Mouse (Mus musculus): ENCODE measurements around the gene Slc52a3. TPM values are rescaled to one million over a fixed set of nuclear protein-coding genes. Genes with fewer than 3 reads are reported as not detected.

Gene Slc52a3
- polyA plus RNA-seq, 2 experiments: 0.73 to 0.74 TPM

DNA sequence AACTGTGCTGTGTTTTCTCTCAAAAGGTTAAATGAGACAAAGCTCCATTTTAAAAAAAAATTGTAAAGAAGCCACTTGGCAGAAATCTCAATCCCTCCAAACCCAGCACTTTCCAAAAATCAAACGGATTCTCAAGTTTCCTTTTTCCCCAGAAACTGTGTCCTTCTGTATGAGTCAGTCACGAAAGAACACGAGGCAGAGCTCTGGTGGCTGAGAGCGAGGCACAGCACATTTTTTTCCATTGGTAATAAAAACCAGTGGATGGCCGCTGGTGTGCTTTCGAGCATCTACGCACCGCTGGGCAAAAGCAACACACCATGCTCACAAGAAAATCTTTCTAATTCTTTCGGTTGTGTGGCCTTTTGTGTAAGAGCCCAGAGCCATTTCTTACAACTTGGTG is 12.3 kb upstream of the Slc52a3 start:
- no peak overlapping the region for H3K4me3 ChIP-seq (ENCODE audit: insufficient read depth in 1 of 2, low read depth in 2 of 2, low read length in 2 of 2)
- H3K4me1 ChIP-seq (replicated peaks; ENCODE audit: control insufficient read depth in 2 of 2, insufficient read depth in 2 of 2, low read length in 1 of 2): peaks cover 4 to 13% of the 10 kb centered on the region in 2 experiments; a peak in 2 of 4 replicates
- H3K9me3 ChIP-seq (ENCODE audit: control insufficient read depth, low read length): no peaks in the 10 kb centered on the region
- WGBS (ENCODE audit: insufficient replicate concordance): 67% methylated on average over 9 of the region's 9 CpGs
- no peak overlapping the region for H3K4me2 ChIP-seq (ENCODE audit: low read depth)
- no peak overlapping the region for H3K27ac ChIP-seq
- H3K9ac ChIP-seq (replicated peaks): no peak overlapping the region
- ATAC-seq (ENCODE audit: insufficient read depth): no peak
- no peak for TF ChIP-seq EP300 (IDR thresholded peaks at IDR 0.05; ENCODE audit: low read depth)
- no peak for TF ChIP-seq CTCF (IDR thresholded peaks at IDR 0.05; ENCODE audit: low read depth)
- H3K27me3 ChIP-seq (ENCODE audit: control insufficient read depth, insufficient read depth, low read length): no peaks in the 10 kb centered on the region
- no peaks in the 10 kb centered on the region for H3K36me3 ChIP-seq (replicated peaks; ENCODE audit: control insufficient read depth, insufficient read depth, low read depth)
- no peak for DNase-seq (ENCODE audit: low read depth in 3 of 3, low spot score in 3 of 3)

DNA sequence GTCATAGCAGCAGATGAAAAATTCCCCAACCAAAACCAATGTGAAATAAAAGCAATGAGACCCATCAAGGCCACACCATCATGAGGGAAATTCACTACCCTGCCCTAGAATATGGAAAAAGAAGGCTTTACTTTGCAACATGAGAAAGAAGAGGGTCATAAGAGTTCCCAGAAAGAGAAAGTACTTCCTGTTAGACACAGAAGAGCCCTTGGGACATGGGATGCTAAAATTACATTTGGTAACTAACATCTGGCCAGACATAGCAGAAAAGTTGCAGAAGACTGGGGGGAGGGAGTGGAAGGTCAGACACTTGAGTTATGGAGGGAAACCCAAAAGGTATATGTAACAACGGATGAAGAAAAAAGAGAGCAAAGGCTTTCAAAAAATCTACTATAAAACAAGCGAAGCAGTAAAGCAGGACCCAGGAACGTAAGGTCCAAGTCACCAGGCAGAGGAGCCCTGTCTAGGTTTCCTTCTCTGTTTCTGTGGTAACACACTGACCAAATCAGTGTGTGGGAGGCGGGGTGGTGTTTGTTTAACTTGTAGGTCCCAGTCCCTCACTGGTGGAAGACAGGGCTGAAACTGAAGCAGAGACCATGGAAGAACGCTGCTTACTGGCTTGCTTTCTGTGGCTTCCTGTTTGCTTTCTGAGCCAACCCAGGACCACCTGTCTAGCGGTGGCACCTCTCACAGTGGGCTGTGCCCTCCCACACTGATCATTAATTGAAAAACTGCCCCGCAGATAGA is 10.7 kb upstream of the Slc52a3 start:
- no peak overlapping the region for H3K9ac ChIP-seq (replicated peaks)
- no peak for ATAC-seq (ENCODE audit: insufficient read depth)
- H3K4me2 ChIP-seq (ENCODE audit: low read depth): no peak overlapping the region
- peaks cover 0 to 4% of the 10 kb centered on the region in 2 experiments; a peak in 2 of 4 replicates for H3K4me1 ChIP-seq (replicated peaks; ENCODE audit: control insufficient read depth in 2 of 2, insufficient read depth in 2 of 2, low read length in 1 of 2)
- 42% methylated on average over 7 of the region's 7 CpGs for WGBS (ENCODE audit: insufficient replicate concordance)
- no peaks in the 10 kb centered on the region for H3K36me3 ChIP-seq (replicated peaks; ENCODE audit: control insufficient read depth, insufficient read depth, low read depth)
- H3K4me3 ChIP-seq (ENCODE audit: insufficient read depth in 1 of 2, low read depth in 2 of 2, low read length in 2 of 2): no peak overlapping the region
- DNase-seq (ENCODE audit: low read depth in 3 of 3, low spot score in 3 of 3): no peak
- no peaks in the 10 kb centered on the region for H3K27me3 ChIP-seq (ENCODE audit: control insufficient read depth, insufficient read depth, low read length)
- H3K9me3 ChIP-seq (ENCODE audit: control insufficient read depth, low read length): no peaks in the 10 kb centered on the region
- TF ChIP-seq CTCF (IDR thresholded peaks at IDR 0.05; ENCODE audit: low read depth) (no peak), EP300 (IDR thresholded peaks at IDR 0.05; ENCODE audit: low read depth) (no peak)
- H3K27ac ChIP-seq: no peak overlapping the region

DNA sequence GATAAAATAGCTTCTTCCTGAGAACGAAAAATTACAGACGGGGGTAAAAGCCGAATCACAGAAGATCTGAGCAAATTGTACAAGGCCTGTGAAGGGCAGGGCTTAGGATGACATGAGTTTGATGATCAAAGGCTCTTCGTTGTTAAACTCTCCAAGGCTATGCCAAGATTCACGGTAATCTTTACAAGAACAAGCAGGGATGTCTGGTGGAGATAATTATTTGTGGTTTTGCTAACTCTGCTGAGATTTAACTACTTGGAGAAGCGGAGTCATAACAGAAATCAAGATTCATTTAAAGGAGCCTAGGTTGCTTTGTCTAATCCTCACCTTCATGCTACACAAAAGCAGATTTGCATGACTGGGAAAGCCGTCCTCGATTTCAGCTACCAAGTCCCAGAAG is 9.4 kb upstream of the Slc52a3 start:
- Histone ChIP-seq H3K36me3 (replicated peaks; ENCODE audit: control insufficient read depth, insufficient read depth, low read depth) (no peaks in the 10 kb centered on the region), H3K4me1 (replicated peaks; ENCODE audit: control insufficient read depth in 2 of 2, insufficient read depth in 2 of 2, low read length in 1 of 2) (0 out of 4 replicates have a peak, but pooled peaks cover 0 to 2% of the 10 kb centered on the region in 2 experiments), H3K27me3 (ENCODE audit: control insufficient read depth, insufficient read depth, low read length) (no peaks in the 10 kb centered on the region), H3K4me2 (ENCODE audit: low read depth) (no peak overlapping the region), H3K4me3 (ENCODE audit: insufficient read depth in 1 of 2, low read depth in 2 of 2, low read length in 2 of 2) (no peak overlapping the region), H3K9me3 (ENCODE audit: control insufficient read depth, low read length) (no peaks in the 10 kb centered on the region), H3K9ac (replicated peaks) (no peak overlapping the region), H3K27ac (no peak overlapping the region)
- ATAC-seq (ENCODE audit: insufficient read depth) (no peak), DNase-seq (ENCODE audit: low read depth in 3 of 3, low spot score in 3 of 3) (no peak)
- WGBS (ENCODE audit: insufficient replicate concordance): 34% methylated on average over 8 of the region's 8 CpGs
- no peak for TF ChIP-seq EP300 (IDR thresholded peaks at IDR 0.05; ENCODE audit: low read depth)
- no peak for TF ChIP-seq CTCF (IDR thresholded peaks at IDR 0.05; ENCODE audit: low read depth)

DNA sequence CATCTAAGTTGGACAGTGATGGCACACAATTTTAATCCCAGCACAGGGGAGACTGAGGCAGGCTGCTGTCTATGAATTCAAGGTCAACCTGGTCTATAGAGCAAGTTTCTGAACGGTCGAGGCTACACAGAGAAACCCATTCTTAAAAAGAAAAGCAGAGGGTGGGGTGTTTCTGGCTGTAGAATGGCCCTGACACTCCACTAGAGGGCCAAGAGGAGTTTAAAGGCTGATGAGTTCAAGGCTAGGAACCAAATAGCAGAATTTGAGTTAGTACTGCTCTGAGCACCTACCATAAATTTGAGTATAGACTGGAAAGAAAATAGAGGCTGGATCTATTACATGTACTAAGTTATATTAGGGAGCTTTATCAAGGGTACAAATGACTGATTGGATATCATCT is 7.3 kb upstream of the Slc52a3 start:
- no peak for ATAC-seq (ENCODE audit: insufficient read depth)
- 0 out of 4 replicates have a peak, but pooled peaks cover 0 to 2% of the 10 kb centered on the region in 2 experiments for H3K4me1 ChIP-seq (replicated peaks; ENCODE audit: control insufficient read depth in 2 of 2, insufficient read depth in 2 of 2, low read length in 1 of 2)
- H3K36me3 ChIP-seq (replicated peaks; ENCODE audit: control insufficient read depth, insufficient read depth, low read depth): no peaks in the 10 kb centered on the region
- no peak overlapping the region for H3K4me3 ChIP-seq (ENCODE audit: insufficient read depth in 1 of 2, low read depth in 2 of 2, low read length in 2 of 2)
- no peaks in the 10 kb centered on the region for H3K27me3 ChIP-seq (ENCODE audit: control insufficient read depth, insufficient read depth, low read length)
- no peak overlapping the region for H3K27ac ChIP-seq
- no peak overlapping the region for H3K9ac ChIP-seq (replicated peaks)
- TF ChIP-seq CTCF (IDR thresholded peaks at IDR 0.05; ENCODE audit: low read depth) (no peak), EP300 (IDR thresholded peaks at IDR 0.05; ENCODE audit: low read depth) (no peak)
- no peaks in the 10 kb centered on the region for H3K9me3 ChIP-seq (ENCODE audit: control insufficient read depth, low read length)
- H3K4me2 ChIP-seq (ENCODE audit: low read depth): no peak overlapping the region
- WGBS (ENCODE audit: insufficient replicate concordance): 51% methylated on average over 2 of the region's 2 CpGs
- no peak for DNase-seq (ENCODE audit: low read depth in 3 of 3, low spot score in 3 of 3)

DNA sequence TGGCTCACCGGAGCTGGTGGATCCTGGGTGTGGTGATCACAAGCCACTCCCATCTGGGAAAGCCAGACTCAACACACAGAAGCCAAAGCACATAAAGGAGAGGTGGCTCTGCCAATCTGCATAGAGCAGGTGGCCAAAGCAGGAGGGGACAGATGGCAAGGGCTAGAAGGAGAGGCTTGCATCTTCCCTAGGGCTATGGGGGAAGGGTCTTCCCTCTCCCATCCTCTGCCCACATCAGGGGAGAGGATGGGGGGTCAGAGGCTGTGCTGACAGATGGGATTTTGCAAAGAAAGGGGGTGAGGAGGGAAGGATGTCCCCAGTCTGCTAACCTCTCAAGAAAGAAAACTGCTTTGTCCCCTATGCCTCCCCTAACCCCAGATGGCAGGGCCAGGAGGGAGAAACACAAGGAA is 5.3 kb upstream of the Slc52a3 start:
- TF ChIP-seq EP300 (IDR thresholded peaks at IDR 0.05; ENCODE audit: low read depth): no peak
- TF ChIP-seq CTCF (IDR thresholded peaks at IDR 0.05; ENCODE audit: low read depth): no peak
- Histone ChIP-seq H3K27me3 (ENCODE audit: control insufficient read depth, insufficient read depth, low read length) (0 out of 2 replicates have a peak, but pooled peaks cover 3% of the 10 kb centered on the region), H3K27ac (no peak overlapping the region), H3K9ac (replicated peaks) (no peak overlapping the region), H3K36me3 (replicated peaks; ENCODE audit: control insufficient read depth, insufficient read depth, low read depth) (no peaks in the 10 kb centered on the region), H3K4me1 (replicated peaks; ENCODE audit: control insufficient read depth in 2 of 2, insufficient read depth in 2 of 2, low read length in 1 of 2) (peaks cover 0 to 4% of the 10 kb centered on the region in 2 experiments; a peak in 1 of 4 replicates), H3K4me2 (ENCODE audit: low read depth) (no peak overlapping the region), H3K4me3 (ENCODE audit: insufficient read depth in 1 of 2, low read depth in 2 of 2, low read length in 2 of 2) (no peak overlapping the region), H3K9me3 (ENCODE audit: control insufficient read depth, low read length) (no peaks in the 10 kb centered on the region)
- ATAC-seq (ENCODE audit: insufficient read depth): no peak
- DNase-seq (ENCODE audit: low read depth in 3 of 3, low spot score in 3 of 3): no peak
- 34% methylated on average over 1 of the region's 1 CpGs for WGBS (ENCODE audit: insufficient replicate concordance)

All from liver, embryonic 14.5 days (tissue).